Mouse (Mus musculus): ENCODE results near the gene Hist3h2ba.

Hist3h2ba gene

GRCm38 (mm10) chr11:58939088-58939439 lies 9.7 kb upstream of the Hist3h2ba start:
- DNase-seq, result no peak

GRCm38 (mm10) chr11:58944136-58944535 lies 4.6 kb upstream of the Hist3h2ba start:
- no peak for DNase-seq

DNA sequence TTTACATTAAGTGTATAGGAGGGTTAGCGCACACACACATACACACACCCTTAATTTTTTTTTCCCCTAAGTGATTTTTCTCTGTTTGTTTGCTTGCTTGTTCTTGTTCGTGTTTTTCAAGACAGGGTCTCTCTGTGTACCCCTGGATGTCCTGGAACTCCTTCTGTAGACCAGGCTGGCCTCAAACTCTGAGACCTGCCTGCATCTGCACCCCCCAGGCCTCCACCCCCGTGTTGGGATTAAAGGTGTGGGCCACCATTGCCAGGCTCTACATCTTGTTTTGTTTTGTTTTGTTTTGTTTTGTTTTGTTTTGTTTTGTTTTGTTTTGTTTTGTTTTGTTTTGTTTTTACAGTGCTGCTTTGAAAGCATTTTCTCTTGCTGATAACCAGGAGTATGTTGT lies 1.4 kb upstream of the Hist3h2ba start:
- no peak for DNase-seq

- peak; percentile 82 to 85 for DNase-seq
These were observed 757 bp upstream of the Hist3h2ba start for GRCm38 (mm10) chr11:58947798-58948528.

- DNase-seq, result peak; percentile 77 to 83
These were observed 1.0 kb downstream of the Hist3h2ba start for GRCm38 (mm10) chr11:58949480-58950431.

DNA sequence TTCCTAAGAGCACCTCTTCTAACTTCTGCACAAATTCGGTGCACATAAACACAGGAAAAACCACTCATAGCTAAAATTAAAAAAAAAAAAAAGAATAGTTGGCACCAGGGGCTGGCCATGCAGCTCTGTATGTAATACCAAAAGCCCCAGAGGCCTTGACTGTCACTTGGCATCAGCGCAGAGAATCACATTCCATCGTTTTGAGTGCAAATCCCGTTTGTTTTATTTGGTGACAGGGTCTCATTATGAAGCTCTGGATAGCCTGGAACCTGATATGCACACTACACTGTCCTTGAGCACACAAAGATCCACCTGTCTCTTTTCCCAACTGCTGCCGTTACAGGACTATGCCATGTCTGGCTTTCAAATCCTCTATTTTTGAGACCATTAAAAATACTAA lies 2.5 kb downstream of the Hist3h2ba start:
- no peak for DNase-seq

- DNase-seq, result peak in 1 of 2 experiments; percentile 70
These were observed 4.8 kb downstream of the Hist3h2ba start for GRCm38 (mm10) chr11:58953351-58954169.

- peak in 1 of 2 experiments; percentile 90 for DNase-seq
These were observed 5.4 kb downstream of the Hist3h2ba start for GRCm38 (mm10) chr11:58954170-58954419.

GRCm38 (mm10) chr11:58954420-58955142 lies 5.9 kb downstream of the Hist3h2ba start, which contains the start of the genes Hist3h2a and Trim17:
Gene Hist3h2a, plus strand, starts transcription at chr11:58954685.
Gene Trim17, plus strand, starts transcription at chr11:58954685.
- DNase-seq, result peak; percentile 88 to 90

DNA sequence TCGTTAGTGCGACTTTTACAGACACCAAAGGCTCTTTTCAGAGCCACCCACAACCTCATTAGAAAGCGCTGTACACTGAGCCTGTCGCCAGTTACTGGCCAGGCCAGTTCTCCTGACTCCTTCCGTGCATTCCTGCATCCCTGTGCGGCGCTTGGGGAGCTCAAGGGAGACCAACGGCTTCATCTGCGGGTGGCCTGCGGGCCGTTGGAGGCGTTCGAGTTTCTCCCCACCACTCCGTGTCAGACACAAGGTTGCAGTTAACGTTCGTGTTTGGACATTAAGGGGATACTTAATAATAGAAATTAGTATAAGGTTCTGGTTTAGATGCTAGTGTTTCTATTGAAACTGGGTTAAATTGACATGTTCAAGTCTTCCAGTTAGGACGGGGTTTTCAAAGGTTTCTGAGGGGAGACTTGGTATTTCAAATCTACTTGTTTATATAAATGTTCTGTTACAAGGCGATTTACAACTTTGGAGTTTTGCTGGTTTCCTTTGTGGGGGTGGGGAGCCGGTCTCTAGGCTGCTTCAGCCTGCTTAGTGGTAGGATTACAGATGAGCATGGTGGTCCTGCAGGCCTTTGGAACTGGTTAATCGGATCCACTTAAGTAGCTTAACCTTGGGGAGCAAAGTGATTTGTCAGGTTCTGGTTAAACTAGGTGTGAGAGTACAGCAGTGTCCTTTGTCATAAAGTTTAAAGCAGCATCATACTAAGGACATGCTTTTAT lies 6.6 kb downstream of the Hist3h2ba start:
- peak in 1 of 2 experiments; percentile 50 for DNase-seq

DNA sequence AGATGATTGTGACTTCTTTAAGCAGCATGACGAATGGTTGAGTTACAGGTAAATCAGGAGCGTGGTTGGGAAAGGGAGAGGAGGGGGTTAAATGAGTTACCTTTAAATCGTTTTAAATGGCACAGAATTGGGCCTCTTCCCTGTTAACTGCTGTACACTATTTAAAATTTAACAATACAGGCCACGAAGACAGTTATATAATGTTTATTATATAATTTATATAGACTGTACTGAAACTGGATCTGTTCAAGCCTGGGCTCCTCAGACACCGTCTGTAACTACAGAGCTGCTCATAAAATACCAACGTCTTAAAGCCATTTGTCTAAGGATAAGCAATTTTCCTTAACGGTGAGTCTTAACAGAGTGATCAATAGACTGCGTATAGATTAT lies 7.1 kb downstream of the Hist3h2ba start:
- no peak for DNase-seq

DNA sequence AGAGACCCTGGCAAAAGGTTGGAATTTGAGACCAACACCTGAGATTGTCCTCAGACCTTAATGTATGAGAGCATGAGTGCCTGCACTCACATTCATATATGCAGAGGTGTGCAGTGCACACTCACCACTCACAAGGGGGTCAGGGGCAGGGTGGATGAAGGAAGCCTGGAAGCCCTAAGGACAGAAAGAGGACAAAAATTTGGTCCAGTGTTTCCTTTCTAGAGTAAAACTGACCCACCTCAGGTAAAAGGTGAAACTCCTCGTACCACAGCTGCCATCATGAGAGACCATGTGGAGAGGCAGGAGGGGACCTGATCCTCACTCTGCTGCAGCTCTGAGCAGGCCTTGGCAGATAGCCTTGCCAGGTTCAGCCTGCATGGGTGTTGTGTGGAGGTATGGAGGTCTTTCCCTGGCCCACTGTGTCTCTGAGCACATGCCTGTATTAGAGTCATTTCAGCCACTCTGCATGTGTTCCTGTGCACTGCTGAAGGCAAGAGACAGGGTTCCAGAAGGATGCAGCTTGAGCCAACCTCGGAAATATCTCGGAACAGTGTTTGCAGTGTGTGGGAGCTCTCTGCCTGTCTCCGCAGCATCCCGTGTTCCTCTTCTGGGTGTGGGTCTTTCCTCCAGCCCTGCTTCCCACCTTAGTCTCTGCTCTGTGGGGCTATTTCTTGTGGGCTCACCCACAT lies 8.7 kb downstream of the Hist3h2ba start:
- peak; percentile 43 to 45 for DNase-seq

DNA sequence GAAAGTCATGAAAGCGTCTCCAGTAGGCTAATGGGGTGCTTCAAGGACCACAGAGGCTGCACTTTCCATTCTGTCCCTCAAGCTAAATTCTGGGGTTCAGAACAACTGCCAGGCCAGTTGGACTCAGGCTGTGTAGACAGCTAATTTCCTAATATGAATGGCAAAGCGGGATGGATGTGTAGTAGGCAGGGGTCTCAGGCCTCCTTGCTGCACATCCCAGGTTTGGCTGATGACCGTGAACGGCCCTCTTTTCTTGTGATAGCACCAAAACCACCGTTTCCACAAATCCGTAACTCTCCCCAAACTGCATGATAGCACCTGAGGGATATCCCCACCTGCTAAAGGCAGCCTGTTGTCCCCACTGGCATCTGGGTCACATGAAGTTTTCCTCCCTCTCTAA lies 9.8 kb downstream of the Hist3h2ba start:
- DNase-seq, result no peak

GRCm38 (mm10) chr11:58959186-58959825 lies 10.6 kb downstream of the Hist3h2ba start:
- no peak for DNase-seq

DNA sequence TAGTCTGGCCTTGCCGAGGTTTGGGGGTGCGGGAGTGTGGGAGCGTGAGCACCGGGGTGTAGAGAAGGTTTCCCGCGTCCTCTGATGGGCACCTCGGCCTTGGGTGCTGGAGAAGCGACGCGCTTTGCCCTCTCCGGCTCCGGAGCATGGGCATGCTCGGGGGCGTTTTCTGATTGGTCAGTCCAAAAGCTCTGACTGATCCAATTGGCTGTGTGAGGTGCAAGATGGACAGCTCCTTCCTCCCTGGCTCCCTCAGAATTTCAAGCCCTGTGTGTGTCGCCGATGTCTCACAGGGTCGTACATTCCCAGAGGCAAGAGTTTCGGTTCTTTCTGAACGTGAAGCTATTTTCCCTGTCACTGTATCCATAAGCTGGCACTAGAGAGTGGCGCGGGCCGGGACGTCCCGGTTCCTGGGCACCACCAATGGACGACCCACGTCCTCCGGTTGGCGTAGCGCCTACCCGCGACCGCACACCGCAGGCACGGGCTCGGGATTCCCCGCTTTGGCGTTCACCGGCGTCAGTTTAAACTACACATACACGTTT lies 11.3 kb downstream of the Hist3h2ba start:
- DNase-seq, result peak; percentile 91 to 92

GRCm38 (mm10) chr11:58961364-58962177 lies 12.9 kb downstream of the Hist3h2ba start:
- no peak for DNase-seq

- peak in 1 of 2 experiments; percentile 71 for DNase-seq
These were observed 14.8 kb downstream of the Hist3h2ba start for GRCm38 (mm10) chr11:58963543-58963942.

- DNase-seq, result no peak
These were observed 15.5 kb downstream of the Hist3h2ba start for GRCm38 (mm10) chr11:58964216-58964615.
